Mouse (Mus musculus): ENCODE data around the gene Vmn1r191.
"Not testable (repeated sequence)": the region's sequence is repeated elsewhere in the genome, so short reads cannot be mapped to it uniquely, and the experiment has no call there.

Gene Vmn1r191

DNA sequence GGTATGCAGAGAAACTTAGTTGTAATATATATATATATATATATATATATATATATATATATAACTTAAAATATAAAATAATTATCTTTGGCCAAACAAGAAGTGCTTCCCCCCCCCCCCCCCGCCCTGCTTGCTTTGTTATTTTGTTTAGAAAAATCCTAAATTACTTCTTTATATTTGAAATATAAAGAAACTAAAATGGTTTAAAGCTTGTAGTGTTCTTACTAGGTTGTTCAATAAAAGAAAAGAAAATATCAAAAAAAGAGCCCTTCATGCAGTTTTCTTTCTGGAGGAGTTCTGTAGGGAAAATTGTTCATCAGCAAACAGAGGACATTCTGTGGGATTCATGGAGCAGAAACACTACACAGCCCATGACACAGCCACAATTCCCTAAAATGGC is at the start of gene Vmn1r191:
Gene Vmn1r191 (minus strand): TSS at position 101 of the 400 bp plus-strand sequence.
- no peak for DNase-seq

DNA sequence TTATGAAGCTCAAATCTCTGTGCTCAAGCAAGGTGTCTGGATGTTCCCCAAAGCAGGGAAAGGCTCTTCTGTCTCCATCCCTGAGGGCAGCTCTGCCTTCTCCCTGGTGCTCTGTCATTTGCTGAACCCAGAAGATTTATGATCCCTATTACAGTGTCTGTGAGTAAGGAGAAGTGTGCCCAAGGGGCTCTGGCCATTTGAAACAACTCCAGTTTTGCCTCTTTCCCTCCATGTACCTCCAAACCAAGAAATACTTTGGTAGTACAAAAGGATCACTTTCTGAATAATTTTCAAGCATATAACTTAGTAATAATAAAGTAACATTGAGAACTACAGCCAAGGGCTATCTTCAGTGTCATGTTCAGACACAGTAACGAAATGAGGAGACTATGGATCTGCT is 39.3 kb upstream of the Vmn1r191 start, which contains the start of gene Vmn1r193:
Gene Vmn1r193 (minus strand): TSS at position 101 of the 400 bp plus-strand sequence.
- not testable (repeated sequence) for DNase-seq

DNA sequence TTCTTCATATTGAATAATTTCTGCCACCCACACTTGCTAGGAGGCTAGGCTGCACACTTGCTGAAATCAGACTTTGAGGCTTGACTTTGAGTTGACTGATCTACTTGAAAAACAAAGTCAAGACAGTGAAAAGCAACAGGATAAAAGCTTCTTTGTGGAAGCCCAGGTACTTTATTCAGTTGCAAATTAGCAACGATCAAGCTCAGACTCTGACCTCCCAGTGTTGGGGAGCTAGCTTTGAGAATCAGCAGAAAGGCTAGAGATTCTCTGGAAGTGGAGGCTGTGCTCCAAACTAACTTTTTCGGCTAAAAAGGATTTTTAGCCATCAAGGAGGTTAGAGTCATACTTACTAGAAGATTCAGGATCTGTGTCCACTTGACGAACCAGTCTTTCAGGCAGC is 9.0 kb upstream of the Vmn1r191 start:
- DNase-seq: not testable (repeated sequence)

DNA sequence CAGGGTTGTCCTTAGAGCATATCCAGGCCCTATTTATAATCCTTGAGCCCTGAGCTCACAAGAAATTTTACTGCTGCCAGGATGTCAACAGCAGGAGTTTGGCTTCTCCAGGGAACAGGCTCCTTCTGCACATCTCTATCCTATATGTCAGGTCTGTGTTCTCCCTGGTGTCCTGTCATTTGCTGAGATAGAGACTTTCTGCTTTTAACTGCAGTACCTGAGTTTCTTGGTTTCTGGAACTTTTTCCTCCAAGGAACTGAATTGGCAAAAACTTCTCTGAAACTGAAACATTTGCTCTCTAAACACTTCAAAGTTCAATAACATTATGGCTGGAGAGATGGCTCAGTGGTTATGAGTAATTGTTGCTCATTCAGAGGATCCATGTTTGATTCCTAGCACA is 7.3 kb upstream of the Vmn1r191 start, which contains the start of gene Vmn1r192:
Gene Vmn1r192 (minus strand): TSS at position 101 of the 400 bp plus-strand sequence.
- no peak for DNase-seq

DNA sequence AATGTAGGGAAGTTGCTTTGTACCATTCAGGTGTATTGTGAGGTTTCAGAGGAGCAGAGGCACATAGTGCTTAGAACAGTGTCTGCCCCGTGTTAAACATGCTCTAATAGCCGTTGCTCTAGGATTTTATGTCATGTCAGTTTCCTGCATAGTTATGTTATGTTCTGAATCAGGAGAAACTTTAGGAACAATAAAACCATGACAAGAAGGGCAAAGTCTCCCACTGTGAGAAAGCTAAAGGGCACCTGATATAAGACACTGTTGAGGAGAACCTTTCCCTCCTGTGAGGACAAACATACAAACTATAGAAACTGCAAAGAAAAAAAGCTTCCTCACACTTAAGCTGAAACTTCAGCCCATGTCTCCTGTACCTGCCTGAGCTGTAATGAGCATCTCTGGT is 6.6 kb upstream of the Vmn1r191 start:
- no peak for DNase-seq

DNA sequence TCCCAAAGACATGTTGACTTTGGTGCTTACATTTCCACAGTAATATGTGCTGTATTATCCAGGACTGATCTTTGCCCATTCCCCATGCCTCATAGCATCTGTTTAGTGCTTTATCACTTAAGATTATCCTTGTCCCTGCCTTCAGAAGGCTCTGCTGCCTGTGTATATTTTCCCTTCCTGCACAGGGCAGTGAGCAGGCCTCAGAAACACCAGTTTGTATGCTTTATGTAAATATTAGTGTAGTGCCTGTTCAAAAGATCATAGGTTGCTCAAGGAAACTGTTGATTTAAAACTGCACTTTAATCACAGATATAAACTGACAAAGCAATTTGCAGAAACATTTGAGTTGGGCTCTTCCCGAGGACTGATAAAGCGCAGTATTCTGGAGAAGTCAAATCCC is 5.5 kb upstream of the Vmn1r191 start:
- DNase-seq: no peak

DNA sequence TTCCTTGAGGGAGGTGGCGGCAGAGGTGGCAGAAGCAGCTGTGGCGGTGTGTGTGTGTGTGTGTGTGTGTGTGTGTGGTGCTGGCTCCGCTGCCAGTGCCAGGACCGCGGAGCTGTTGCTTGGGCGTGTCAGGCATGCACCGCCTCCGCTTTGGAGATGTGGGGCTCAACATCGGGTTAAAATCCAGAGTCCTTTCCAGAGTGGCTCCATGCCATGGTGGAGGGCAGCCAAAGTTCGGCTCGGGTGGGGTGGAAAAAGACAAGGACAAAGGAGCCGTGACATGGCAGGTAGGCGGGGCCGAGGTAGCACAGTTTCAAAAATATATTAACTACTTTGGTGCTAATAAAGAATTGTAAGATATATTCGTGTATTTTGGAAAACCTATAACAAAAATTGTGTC is 15.4 kb downstream of the Vmn1r191 start:
- DNase-seq: no peak

DNA sequence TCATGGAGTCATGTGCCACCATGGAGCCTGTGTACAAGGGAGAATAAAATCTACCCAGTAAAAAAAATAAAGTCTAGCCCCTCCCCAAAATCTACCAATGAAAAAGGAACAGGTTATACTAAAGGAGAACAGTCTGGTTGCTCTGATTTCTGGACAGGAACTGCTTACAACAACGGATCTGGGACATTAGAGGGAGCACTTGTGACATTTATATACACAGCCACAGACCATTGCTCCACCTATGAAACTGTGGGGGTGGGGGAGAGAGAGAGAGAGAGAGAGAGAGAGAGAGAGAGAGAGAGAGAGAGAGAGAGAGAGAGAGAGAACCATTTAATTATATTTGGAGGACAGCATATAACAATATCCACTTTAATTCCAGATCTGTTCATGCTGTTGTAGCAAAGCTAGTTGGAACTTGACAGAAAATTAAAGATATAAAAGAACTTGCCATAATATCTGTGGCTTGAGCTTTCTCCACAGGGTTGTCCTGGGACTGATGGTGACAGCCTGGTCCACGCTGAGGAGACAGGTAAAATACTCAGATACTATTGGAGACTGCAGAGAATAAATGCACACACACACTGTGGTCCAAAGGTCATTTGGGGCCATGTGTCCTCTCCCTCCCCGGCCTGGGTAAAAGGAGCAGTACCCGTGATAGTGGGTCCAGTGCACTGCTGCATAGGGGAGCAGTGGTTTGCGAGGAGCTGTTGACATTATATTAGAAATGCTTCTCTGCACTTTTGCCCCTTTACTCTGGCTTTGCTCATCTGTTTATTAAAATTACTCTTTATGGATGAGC is 47.1 kb downstream of the Vmn1r191 start:
- not testable (repeated sequence) for DNase-seq
